Mouse (Mus musculus): ENCODE data around the gene Tmem199.

Tmem199 gene

GRCm38 (mm10) chr11:78524838-78525237 is 12.9 kb upstream of the Tmem199 start:
- no peak for DNase-seq (ENCODE audit: low spot score in 2 of 2)

- DNase-seq (ENCODE audit: low spot score in 2 of 2) = no peak
These were observed 11.4 kb upstream of the Tmem199 start for GRCm38 (mm10) chr11:78523241-78523955.

- DNase-seq (ENCODE audit: low spot score in 2 of 2) = no peak
These were observed 10.6 kb upstream of the Tmem199 start for GRCm38 (mm10) chr11:78522481-78522997.

GRCm38 (mm10) chr11:78521880-78522279 is 9.9 kb upstream of the Tmem199 start:
- no peak for DNase-seq (ENCODE audit: low spot score in 2 of 2)

GRCm38 (mm10) chr11:78518931-78519330 is 7.0 kb upstream of the Tmem199 start:
- DNase-seq (ENCODE audit: low spot score in 2 of 2) = no peak

GRCm38 (mm10) chr11:78515549-78516325 is 3.8 kb upstream of the Tmem199 start:
- DNase-seq (ENCODE audit: low spot score in 2 of 2) = no peak

GRCm38 (mm10) chr11:78513106-78513790 is 1.3 kb upstream of the Tmem199 start:
- no peak for DNase-seq (ENCODE audit: low spot score in 2 of 2)

- DNase-seq (ENCODE audit: low spot score in 2 of 2) = no peak
These were observed 2.8 kb downstream of the Tmem199 start for GRCm38 (mm10) chr11:78509148-78509547.

- no peak for DNase-seq (ENCODE audit: low spot score in 2 of 2)
These were observed 6.5 kb downstream of the Tmem199 start for GRCm38 (mm10) chr11:78505430-78505829.

- DNase-seq (ENCODE audit: low spot score in 2 of 2) = no peak
These were observed 8.9 kb downstream of the Tmem199 start, which contains the start of gene Sebox for GRCm38 (mm10) chr11:78502909-78503650. Gene Sebox (plus strand): TSS chr11:78503447.

GRCm38 (mm10) chr11:78501529-78501928 is 10.4 kb downstream of the Tmem199 start:
- DNase-seq (ENCODE audit: low spot score in 2 of 2) = no peak

- no peak for DNase-seq (ENCODE audit: low spot score in 2 of 2)
These were observed 11.3 kb downstream of the Tmem199 start for GRCm38 (mm10) chr11:78500623-78501202.

GRCm38 (mm10) chr11:78499543-78499942 is 12.4 kb downstream of the Tmem199 start:
- no peak for DNase-seq (ENCODE audit: low spot score in 2 of 2)

- DNase-seq (ENCODE audit: low spot score in 2 of 2) = no peak
These were observed 13.0 kb downstream of the Tmem199 start, which contains the start of gene Vtn for GRCm38 (mm10) chr11:78499004-78499403. Gene Vtn (plus strand): TSS chr11:78499091.

- peak; percentile 81 to 90 for DNase-seq (ENCODE audit: low spot score in 2 of 2)
These were observed 14.1 kb downstream of the Tmem199 start, which contains the start of gene Sarm1 for GRCm38 (mm10) chr11:78497544-78498522. Gene Sarm1 (minus strand): TSS chr11:78497754.

GRCm38 (mm10) chr11:78497071-78497541 is 14.9 kb downstream of the Tmem199 start:
- no peak for DNase-seq (ENCODE audit: low spot score in 2 of 2)

- no peak for DNase-seq (ENCODE audit: low spot score in 2 of 2)
These were observed 16.1 kb downstream of the Tmem199 start for GRCm38 (mm10) chr11:78495904-78496303.

GRCm38 (mm10) chr11:78490781-78491241 is 21.2 kb downstream of the Tmem199 start:
- DNase-seq (ENCODE audit: low spot score in 2 of 2) = no peak

GRCm38 (mm10) chr11:78488168-78488567 is 23.8 kb downstream of the Tmem199 start:
- DNase-seq (ENCODE audit: low spot score in 2 of 2) = peak; percentile 32 to 77
